Mouse (Mus musculus): ENCODE measurements around the gene Hbq1a.
A peak's percentile ranks its signal among the peaks of the same experiment; 100 is the strongest.
"Not testable (repeated sequence)": the region's sequence is repeated elsewhere in the genome, so short reads cannot be mapped to it uniquely, and the experiment has no call there.

Hbq1a gene

DNA sequence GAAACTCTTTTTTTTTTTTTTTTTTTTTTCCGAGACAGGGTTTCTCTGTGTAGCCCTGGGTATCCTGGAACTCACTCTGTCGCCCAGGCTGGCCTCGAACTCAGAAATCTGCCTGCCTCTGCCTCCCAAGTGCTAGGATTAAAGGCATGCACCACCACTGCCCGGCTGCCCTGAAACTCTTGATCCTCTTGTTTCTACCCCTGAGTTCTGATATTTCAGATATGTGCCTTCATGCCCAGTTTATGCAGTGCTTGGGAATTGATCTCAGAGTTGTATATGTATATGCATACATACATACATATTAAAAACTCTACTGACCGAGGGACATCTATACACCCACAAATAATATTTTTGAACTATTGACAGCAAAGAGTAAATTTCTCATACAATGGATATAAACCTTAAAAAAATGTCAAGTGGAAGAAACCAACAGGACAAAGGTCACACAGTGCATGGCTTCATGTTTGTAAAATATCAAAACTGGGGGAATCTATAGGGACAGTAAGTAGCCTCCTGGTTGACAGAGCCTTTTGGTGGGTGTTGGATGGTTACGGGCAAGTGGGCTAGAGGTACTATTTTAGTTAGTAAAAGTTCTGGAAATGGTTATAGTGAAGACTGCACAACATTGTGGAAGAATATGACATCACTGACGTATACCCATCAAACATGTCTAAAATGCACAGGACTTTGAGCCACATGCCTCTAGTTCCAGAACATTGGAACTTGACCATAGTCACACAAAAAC is 14.7 kb upstream of the Hbq1a start:
- no peak for DNase-seq

DNA sequence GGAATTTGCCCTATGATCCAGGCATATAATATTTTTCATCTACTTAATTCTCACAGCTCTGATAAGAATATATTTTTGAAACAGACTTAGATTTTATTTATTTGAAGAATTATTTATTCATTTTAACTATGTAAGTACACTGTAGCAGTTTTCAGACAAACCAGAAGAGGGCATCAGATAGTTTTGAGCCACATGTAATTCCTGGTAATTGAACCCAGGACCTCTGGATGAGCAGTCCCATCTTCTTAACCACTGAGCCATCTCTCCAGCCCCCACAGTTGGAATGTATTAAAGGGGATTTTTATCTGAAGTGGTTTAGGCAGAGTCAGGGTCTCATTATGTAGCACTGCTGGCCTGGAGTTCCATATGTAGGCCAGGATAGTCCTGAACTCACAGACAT is 14.0 kb upstream of the Hbq1a start:
- DNase-seq = not testable (repeated sequence)

DNA sequence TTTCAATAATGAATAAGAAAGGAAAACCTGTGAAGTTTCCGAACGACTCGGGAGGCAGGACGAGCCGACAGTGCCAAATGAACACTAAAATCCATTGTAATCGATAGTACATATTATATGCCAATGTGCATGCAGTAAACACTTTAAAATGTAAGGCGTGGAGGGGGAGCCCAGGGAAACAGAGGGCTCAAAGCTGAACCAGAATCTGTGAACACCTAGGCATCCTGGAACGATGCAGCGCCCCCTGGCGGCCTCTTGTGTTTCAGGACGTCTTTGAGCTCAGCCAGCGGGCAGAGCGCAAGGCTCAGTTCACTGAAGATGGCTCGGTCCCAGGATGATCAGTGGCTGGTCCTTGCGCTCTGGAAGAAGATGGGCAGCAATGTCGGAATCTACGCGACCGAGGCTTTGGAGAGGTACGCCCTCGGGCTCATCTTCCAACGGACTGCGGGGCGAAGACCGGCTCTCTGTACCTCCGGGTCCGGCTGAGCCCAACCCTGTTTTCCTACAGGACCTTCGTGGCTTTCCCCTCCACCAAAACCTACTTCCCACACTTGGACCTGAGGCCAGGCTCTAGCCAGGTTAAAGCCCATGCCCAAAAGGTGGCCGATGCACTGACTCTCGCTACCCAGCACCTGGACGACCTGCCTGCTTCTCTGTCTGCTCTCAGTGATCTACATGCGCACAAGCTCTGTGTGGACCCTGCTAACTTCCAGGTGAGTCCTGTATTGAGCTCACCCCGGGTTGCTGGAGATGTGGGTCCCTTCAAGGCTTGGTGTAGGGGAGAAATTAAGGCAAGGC is 13.0 kb upstream of the Hbq1a start, which contains the start of gene Hbq1b:
Gene Hbq1b, plus strand, starts transcription at position 271 of the 798 bp plus-strand sequence.
- peak; percentile 77 for DNase-seq

DNA sequence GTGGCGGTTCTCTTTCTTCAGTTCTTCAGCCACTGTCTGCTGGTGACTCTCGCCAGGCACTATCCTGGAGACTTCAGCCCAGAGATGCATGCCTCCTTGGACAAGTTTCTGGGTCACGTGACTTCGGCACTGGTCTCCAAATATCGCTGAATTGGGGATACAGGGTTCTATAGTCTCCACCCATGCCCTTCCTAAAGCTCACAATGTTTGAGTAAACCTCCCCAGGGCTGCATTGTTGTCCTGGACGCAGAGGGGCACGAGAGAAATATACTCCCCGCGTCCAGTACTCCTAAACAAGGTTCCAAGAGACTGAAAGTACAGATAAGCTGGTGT is 12.4 kb upstream of the Hbq1a start:
- DNase-seq = no peak

DNA sequence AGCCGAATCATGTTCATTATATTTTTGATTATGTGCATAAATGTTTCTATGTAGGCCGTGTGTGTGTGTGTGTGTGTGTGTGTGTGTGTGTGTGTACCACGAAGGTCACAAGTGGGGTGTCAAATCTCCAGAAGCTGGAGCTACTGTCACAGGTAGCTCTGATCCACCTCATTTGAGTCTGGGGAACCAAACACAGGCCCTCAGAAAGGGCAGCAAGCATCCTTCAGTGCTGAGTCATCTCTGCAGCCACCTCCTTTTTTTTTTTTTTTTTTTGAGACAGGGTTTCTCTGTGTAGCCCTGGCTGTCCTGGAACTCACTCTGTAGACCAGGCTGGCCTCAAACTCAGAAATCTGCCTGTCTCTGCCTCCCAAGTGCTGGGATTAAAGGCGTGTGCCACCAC is 7.0 kb upstream of the Hbq1a start:
- DNase-seq = not testable (repeated sequence)

DNA sequence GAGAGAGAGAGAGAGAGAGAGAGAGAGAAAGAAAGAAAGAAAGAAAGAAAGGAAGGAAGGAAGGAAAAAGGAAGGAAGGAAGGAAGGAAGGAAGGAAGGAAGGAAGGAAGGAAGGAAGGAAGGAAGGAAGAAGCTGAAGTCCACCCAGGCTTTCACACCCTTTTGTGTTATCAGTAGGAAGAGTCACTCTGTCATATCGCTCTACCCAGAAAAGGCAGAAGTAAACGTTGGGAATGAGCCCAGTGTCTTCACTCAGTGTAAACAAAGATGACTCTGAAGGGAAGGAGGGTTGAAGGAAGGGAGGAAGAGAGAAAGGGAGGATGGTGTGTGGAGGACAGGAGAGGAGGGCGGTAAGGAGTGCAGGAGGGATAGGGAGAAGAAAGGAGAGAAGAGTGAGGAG is 6.4 kb upstream of the Hbq1a start:
- not testable (repeated sequence) for DNase-seq

DNA sequence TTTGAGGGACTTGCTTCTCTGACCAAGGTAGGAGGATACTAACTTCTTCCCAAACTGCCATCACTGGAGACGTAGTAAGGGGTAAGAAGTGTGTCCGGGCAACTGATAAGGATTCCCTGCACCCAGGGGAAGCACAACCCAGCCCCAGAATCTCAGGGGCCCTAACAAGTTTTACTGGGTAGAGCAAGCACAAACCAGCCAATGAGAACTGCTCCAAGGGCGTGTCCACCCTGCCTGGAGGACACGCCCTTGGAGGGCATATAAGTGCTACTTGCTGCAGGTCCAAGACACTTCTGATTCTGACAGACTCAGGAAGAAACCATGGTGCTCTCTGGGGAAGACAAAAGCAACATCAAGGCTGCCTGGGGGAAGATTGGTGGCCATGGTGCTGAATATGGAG is 3.7 kb upstream of the Hbq1a start, which contains the start of gene Hba-a2:
Gene Hba-a2, plus strand, starts transcription at position 287 of the 400 bp plus-strand sequence.
- DNase-seq = not testable (repeated sequence)

DNA sequence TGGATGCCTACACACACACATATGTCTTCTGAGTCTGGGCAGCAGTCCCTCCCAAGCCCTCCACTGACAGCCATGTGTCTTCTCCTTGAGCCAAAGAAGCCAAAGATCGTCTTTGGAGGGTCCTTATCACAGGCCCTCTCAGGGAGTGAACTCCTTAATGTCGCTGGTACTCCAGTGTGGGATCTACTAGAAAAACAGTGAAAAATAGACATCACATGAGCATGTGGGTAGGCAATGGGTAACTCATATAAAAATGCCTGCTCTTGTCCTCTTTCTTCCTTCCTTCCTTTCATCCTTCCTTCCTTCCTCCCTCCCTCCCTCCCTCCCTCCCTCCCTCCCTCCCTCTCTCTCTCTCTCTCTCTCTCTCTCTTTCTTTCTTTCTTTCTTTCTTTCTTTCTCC is 2.5 kb upstream of the Hbq1a start:
- not testable (repeated sequence) for DNase-seq

DNA sequence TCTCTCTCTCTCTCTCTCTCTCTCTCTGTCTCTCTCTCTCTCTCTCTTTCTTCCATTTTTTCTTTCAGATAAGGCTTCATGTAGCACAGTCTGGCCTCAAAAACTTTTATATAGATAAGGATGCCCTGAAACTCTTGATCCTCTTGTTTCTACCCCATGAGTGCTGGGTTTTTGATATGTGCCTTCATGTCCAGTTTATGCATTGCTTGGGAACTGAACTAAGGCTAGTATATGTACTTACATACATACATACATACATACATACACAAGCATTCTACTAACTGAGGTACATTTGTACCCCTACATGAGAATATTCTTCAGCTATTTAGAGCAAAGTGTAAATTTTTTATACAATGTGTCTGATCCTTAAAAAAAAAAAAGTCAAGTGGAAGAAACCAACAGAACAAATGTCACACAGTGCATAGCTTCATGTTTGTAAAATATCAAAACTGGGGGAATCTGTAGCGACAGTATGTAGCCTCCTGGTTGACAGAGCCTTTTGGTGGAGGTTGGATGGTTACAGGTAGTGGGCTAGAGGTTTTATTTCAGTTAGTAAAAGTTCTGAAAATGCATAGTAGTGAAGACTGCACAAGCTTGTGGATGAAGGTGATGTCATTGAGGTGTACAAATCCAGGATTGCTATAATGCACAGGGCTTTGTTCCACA is 1.9 kb upstream of the Hbq1a start:
- no peak for DNase-seq

DNA sequence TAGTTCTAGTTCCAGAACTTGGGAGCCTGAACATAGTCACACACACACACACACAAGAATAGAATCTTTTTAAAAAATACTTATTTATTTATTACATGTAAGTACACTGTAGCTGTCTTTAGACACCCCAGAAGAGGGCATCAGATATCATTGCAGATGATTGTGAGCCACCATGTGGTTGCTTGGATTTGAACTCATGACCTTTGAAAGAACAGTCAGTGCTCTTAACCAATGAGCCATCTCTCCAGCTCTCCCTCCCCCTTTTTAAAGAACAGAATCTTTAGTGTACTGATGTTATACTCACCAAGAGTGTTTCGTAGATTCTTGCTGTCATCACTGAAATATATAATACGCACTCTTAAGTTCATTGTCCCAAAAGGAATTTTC is 1.3 kb upstream of the Hbq1a start:
- no peak for DNase-seq

DNA sequence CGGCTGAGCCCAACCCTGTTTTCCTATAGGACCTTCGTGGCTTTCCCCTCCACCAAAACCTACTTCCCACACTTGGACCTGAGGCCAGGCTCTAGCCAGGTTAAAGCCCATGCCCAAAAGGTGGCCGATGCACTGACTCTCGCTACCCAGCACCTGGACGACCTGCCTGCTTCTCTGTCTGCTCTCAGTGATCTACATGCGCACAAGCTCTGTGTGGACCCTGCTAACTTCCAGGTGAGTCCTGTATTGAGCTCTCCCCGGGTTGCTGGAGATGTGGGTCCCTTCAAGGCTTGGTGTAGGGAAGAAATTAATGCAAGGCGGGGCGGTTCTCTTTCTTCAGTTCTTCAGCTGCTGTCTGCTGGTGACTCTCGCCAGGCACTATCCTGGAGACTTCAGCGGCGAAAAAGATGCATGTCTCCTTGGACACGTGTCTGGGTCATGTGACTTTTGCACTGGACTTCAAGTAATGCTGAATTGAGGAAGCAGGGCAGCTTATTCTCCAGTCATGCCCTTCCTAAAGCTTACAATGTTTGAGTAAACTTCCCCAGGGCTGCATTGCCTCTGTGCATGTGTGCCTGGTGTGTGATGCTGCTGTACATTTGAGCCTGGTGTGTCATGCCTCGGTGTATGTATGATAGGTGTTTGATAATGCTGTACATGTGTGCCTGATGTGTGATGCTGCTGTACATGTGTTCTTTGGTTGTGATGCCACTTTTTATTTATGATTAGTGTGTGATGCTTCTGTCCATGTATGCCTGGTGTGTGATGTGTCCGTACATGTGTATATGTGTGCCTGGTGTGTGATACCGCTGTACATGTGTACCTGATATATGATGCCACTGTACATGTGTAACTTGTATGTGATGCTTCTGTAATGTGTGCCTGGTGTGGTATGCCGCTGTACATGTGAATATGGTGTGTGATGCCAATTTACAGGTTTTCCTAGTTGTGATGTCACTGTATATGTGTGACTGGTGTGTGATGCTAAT is 704 bp downstream of the Hbq1a start:
- DNase-seq = no peak

DNA sequence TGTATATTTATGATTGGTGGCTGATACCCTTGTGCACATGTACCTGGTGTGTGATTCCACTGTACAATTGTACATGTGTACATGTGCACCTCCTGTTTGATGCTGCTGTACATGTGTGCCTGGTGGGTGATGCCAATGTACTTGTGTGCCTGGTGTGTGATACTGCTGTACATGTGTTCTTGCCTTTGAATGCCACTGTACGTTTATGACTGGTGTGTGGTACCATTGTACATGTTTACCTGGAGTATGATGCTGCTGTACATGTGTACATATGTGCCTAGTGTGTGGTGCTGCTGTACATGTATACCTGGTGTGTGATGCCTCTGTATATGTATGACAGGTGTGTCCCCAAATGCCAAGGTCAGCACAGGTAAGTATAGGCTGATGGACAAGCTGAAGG is 1.6 kb downstream of the Hbq1a start:
- DNase-seq = no peak

DNA sequence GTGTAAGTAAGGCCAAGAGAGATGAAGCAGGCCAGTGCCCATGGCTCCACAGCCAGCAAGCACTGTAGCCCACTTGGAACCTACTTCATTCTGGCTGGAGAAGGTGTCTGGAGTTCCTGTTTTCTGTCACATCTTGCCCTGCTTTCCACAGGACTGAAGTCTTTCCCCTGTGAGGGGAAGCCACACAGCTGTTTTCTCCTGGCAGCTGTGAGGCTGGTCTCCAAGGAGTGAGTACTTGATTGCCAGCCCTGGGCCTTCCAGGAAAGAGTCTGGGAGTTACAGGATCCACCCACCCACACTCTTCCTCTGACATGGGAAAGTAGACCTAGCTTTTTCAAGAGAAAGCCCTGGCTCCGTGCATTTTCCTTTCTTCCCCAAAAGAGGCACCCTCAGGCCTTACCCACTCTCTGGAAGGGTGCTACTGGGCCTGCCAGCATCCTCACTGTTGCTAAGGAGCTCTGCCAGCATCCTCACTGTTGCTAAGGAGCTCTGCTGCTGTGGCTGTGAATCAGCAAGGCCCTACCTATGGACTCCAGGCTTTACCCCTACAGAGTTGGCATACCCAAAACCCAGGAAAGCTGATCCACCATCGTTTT is 3.1 kb downstream of the Hbq1a start:
- DNase-seq = no peak

DNA sequence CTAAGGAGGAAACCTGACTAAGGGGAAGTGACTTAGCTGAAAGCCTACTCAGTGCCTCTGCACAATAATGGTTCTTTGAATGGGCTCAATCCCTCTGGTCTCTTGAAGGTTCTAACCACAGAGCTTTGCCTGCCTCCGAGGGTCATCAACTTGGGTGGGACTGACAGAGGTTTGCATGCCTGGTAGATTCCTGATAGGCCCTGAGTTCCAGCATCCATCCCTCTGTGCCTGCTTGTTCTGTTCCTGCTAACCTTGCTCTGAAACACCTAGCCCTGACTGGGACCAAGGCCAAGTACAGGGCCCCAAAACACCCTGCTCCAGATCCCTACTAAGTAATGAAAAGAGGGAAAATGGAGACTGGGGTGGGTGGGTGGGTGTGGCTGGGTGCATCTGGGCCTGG is 3.6 kb downstream of the Hbq1a start:
- DNase-seq = no peak

DNA sequence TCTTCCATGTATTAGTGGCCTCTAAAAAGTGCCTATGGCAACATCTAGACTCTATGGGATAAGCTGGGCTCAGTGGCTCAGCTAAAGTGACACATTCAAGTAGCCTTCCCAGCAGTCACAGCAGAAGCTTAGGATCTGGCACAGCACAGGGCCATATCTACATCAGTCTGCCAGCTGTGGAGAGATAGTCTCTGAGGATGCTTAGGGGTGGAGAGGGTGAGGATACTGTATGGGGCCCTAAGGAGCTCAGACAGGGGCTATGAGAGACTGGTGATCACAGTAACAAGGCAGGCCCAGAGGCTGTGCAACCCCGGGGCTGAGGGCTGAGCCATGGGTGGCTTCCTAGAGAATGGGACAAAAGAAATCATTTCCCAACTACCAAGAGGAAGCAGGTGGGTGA is 7.1 kb downstream of the Hbq1a start:
- no peak for DNase-seq

DNA sequence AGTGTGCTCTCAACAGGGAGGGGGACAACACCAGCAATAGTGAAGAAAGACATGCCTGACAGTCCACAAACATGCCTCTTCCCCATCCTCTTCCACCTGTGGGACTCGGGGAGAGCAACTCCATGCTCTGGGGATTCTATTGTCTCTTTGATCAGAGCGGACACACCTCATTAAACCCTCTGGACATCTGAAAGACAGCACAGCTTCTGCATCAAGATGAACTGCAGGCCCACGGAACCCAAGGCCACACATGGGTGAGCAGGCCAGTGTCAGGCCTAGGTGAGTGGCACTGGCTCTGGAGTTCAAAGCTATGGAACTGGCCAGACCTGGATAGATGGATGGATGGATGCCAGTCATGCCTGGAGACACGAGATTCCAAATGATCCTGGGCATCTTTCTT is 9.6 kb downstream of the Hbq1a start:
- no peak for DNase-seq

DNA sequence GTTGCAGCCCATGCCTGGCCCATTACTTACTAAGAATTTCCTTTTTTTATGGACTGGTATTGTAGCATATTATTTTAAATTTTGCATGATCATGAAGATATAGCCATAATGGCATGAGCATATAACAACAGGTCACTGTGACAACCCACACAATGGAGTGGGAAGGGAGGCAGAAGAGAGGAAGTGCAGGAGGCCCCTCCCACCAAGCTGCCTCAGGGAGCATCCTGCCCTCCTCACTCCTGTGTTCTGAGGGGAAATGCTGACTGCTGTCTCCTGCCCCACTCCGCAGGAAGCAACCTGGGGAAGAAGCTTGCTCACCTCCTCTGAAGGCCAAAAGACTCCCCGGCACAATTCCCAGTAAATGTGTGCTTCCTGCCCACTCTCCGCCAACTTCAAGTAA is 10.1 kb downstream of the Hbq1a start:
- no peak for DNase-seq

DNA sequence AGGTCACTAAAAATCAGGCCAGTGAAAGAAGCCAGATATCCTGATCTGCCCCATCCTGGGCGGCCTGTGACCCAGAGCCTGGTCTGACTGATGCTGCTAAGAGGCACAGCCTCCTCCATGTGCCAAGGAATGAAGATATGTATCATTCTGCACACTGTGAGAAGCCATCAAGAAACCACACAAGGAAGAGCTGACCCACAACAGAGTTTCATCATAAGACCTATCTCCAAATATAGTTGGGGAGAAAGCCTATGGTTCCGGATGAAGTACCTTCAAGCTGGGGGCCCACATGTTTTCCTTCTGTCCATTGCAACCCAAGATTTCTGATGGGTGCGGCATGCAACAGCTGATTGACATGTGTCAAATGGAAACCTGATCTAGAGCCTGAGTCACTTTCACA is 16.1 kb downstream of the Hbq1a start:
- no peak for DNase-seq

DNA sequence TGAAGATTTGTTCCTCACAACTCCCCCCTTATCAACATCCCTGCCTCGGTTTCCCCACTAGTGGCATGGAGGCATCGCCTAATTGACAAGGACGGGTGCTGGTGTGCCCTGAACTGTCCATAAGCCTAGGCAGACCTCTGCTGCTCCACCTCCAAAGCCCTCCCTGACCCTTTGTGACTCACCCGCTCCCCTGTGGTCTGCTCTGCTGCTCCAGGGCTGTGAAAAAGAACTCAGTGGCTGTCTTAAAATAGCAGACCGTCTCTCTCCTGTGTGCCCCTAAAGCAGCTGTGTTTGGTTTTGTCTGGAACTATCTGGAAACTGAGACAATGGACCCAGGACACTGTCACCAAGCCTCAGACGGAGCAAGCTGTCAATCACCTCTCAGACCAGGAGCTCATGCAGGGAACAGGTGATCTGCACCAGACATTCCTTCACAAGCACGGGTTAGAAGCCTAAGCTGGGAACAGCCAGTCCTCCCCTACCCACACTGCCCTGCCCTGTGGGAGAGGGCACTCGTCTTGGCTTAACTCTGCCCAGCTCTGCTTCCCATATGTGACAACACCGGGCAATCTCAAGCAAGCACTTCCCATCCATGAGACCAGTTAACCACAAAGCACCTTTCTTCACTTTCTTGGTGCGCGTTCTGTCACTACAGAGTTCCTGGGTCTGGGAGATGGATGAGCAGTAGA is 20.8 kb downstream of the Hbq1a start:
- DNase-seq = no peak

DNA sequence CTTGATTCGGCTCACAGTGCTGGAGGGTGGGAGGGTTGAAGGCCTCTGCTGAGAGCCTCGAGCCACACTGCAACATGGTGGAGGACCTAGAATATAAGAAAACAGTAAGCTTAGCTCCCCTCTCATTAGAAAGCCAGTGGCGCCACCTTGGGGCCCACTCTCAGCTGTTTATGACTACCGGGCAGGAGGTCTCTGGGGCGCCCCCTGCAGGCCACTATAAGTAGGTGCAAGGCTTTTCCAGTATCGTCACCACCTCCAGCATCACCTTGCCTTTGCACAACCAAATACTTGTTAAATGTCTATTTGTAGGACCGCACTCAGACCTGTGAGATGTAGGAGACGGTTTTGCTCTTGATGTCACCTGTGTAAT is 21.3 kb downstream of the Hbq1a start:
- DNase-seq = peak; percentile 31

DNA sequence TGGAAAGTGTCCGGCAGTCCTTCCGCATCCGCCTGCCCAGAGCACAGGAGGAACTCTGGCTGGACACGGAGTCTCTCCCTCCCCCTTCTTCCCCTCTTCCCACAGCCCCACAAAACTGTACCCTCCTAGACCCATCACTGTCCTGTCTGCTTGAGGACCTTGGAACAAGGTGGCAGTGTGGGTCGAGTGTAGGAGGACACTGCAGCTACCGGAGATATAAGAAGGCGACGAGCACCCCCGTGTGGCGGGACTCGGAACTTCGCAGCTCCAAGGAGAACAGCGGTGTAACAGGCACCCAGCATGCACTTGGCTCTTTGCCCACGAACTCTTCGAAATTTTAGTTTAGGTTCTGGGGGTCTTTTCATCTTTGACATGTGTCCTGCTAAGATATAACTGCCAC is 24.7 kb downstream of the Hbq1a start:
- DNase-seq = peak; percentile 69

DNA sequence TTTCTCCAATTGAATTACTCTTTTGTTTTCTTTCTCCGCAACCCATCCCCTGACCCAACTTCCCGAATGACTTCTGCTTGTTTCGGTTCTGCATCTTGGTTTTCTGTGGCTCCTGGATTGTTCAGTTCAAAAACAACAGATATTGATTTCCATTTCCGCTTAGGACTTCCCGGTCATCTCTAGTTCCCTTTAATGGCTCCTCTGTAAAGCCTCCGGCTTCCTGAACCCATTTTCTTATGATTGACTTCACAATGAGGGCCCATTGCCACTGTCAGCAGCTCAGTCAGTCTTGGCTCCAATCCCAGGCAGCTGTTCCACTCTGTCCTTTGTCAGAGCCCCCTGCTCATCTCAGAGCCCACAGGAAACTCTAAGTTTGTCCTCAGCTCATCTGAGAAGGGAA is 31.2 kb downstream of the Hbq1a start:
- no peak for DNase-seq

Data from cerebellum, adult 11-12 months (tissue).